Mouse (Mus musculus) heart, adult 18-20 months (tissue): Measurements from ENCODE around the gene Dnmt3l. TPM values are rescaled to one million over a fixed set of nuclear protein-coding genes. Genes with fewer than 3 reads are reported as not detected.
A peak's percentile ranks its signal among the peaks of the same experiment; 100 is the strongest.
"Not testable (repeated sequence)": the region's sequence is repeated elsewhere in the genome, so short reads cannot be mapped to it uniquely, and the experiment has no call there.

ENCODE experiments used
- DNase-seq, 2 experiments: peaks; one replicate each; pipeline ENCODE4 v3.0.0; 2021 to 2022; ENCODE audit warnings: mixed read lengths in 1 of 2
- long read RNA-seq, 2 experiments: library from polyadenylated mRNA; stranded (forward); transcript quantifications; one replicate each; pipeline ENCODE4 v2.0.0; 2021
- total RNA-seq, 2 experiments: library from RNA; stranded (reverse); gene quantifications; 2 replicates each; pipeline ENCODE4 v1.2.3; 2021

Dnmt3l gene
- total RNA-seq, result not detected
- long read RNA-seq, experiment 1, result 0 reads
- long read RNA-seq, experiment 2, result 0 reads

DNA sequence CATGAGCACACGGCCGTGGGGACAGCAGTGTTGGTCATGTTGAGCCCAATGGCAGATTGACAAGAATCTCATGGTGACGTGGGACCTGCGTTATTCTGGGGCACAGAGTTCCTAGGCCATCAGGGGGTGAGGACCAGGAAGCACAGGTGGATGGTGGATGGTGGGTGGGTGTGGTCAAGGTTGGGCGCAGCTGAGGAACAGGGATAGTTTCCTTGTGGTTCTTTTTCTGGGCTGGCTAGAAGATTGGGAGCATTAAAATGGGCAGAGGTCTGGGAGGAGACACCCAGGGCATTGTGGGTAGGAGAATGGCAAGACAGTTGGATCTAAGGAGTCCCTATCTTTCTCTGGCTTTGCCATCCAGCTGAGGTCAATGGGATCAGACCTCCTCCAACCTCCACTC is at the start of gene Dnmt3l:
Gene Dnmt3l (plus strand): TSS at position 301 of the 400 bp plus-strand sequence.
- no peak for DNase-seq

DNA sequence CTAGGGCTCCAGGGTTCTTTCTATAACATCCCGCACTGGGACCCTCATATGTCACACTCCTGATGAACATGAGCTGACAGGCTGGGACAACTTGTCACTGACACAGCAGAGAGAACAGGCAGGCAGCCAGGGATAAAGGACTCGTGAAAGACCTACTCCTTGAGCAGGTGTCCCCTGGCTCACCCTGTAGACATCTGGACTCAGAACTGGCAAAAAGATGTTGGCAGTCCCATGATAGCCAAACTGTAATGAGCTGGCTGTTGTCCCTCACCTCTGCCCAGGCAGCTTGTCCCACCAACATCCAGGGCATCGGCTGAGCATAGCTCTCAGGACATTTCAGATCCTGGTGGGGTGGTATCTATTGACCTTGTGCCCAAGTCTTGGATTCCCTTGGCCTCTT is 46.1 kb upstream of the Dnmt3l start:
- DNase-seq, result peak in 1 of 2 experiments; percentile 70

DNA sequence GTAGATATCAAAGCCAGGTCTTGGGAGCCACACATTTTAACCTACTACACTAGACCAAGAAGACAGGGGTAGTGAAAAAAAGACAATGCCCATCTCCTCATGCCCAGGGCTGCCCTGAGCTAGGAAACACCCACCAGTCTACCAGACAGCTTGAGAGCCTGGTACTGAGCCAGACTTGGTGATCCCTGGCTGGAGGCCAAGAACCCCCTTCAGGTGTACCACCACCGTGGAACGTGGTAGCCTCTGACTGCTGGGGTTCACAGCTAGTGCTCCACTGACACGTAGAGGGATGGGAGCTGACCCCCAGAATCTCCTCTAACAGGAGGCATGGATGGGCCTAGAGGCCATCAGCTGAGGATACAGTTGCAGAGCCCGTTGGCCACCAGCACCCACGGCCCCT is 41.5 kb upstream of the Dnmt3l start:
- DNase-seq, result no peak

DNA sequence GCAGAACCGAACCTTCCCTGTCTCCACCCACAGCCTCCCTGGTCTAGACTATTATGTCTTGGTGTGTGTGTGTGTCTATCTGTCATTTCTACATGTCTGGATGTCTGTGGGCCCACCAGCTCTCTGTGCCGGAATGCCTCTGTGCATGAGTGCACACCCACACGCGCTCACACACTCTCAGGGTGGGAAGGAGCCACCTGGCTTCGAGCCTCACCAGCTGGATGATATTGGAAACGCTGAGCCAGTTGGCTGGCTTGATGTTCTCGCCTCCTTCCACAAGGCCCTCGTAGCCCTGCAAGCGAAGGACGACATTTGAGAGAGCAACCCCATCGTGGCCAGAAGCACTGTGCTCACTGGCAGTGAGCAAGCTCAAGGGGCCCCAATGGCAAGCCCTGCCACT is 40.0 kb upstream of the Dnmt3l start:
- DNase-seq, result peak; percentile 57 to 69

DNA sequence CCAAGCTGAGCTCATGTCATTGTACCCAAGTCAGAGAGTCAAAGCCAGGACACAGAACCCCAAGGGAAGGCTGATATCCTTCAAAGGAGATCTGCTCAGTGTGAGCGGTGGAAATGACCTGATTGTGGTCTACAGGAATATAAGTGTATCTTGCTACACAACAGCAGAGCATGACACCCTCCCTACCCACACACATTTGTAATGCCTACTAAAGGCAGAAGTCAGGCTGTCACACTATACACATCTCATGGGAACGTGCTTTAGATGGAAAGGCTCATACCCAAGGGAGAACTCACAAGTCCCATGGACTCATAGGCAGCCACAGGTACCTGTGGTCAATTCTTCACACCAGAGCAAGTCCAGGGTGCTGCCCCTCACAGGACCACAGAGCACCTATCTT is 39.4 kb upstream of the Dnmt3l start:
- DNase-seq, result no peak

DNA sequence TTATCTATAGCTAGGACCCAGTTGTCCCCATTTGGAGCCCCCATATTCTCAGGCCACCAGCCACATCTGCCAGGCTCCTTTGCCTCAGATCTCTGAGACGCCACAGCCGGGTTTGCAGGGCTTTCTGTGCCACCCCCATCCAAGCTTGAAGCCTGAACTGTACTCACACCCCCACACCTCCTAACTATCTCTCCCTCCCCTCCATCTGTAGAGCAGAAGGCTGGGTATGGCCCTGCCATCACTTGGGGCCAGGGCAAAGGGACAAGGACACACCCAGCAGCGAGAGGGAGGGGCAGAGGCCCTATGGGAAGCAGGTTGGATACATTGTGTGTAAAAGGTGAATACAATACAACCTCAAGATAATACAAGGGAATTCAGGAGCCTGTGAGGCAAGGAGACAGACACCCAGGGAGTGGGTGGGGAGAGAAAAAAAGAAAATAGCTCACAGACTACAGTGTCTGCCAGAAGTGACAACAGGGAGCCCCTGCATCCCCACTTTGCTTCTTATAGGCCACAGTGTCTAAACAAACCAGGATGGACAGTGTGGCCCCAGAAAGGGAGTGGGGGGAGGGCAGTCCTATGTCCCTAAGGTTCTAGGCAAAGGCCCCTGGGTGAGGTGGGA is 37.2 kb upstream of the Dnmt3l start:
- DNase-seq, result no peak

DNA sequence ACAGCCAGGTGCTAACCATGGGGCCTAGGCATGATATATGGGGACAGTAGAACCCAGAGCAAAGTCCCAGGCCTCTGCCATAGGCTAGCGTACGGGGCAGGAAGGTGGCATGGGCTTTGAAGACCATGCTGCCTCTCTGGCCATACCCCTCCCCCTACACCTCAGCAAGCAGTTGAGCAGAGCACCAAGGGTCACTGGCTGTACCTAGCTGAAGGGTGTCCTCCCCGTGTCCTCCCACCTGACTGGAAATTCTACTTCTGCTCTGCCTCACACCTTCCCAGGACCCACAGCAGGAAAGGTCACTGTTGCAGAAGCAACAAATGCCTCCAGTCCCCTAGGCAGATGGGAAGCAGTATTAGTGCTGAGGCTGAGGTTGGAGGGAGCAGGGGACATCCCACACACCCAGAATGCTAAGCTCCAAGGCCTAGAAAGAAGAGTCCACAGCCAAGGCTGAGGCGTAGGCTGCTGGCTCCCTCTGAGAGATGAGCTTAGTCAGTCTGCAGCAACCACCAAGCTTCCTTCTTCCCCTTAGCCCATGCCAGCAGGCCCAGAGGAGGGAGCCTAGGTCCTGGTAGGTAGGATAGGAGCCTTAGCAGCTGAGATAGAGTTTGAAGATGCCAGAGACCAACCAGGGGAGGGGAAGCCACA is 35.8 kb upstream of the Dnmt3l start:
- DNase-seq, result no peak

DNA sequence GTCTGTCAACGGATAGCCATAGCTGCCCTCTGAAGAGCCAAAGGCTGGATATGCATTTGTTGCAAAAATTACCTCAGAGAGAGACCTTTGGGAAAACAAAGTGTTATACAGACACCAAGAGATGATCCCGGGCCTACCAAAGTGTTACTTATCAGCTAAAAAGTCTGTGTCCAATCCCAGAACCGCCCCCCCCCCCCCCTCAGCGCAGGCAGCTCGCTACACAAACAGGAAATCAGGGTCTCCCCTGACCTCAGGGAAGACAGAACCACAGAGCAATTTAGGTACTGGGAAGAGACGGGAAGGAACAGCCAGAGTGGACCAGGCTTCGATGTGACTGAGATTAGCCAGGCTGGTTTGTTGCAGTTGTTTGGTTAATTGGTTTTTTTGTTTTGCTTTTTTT is 34.5 kb upstream of the Dnmt3l start:
- no peak for DNase-seq

DNA sequence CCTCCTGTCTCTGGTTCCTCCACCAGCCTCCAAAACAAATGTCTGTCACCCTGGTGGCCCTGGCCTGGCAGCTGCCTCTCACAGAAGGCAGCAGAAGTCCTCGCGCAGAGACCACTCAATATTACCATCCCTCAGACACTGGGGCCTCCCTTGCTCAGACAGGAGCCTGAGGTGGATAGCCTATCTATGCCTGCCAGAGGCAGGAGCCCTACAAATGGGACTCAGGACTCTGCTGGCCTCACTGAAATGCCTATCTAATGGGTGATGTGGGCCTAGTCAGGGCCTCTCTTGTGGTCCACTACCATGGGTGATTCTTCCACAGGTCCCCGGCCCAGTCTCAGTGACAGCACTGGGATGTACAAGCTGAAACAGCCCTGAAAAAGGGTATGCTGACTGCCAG is 33.6 kb upstream of the Dnmt3l start:
- DNase-seq, result no peak

DNA sequence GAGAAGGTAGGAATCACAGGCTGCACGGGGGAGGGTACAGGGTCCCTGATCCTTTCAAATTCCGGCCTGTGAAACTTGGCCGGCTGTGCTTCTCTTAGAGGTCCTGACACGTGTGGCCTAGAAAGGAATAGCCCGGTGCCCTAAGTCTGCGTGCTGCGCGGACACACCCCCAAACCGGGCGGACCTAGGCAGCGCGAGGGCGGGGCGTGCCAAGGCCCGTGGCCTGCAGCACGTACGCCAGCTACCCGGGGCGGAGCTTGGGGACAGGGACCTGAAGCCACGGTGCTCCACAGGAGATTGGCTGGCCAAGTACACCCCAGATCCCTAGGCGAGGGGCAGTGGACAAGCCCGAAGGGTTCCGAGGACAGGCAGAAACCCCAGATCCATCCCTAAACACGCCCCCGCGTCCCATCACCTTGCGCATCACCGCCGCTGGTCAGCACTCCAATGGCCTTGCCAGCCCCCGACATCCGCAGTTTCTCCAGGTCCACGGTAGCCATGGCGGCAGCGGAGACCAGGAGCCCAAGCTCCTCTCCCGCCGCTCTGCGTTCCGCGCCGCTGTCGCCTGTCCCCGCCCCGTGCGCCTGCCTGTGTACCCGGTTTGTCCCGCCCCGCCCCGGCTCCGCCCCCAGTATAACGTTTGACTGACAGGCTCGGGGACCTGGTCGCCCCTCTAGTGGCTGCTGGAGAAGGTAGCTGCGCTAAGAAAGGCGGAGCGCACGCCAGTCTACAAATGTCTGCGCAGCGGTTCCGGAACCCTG is 32.4 kb upstream of the Dnmt3l start:
- DNase-seq, result peak; percentile 97 to 98

DNA sequence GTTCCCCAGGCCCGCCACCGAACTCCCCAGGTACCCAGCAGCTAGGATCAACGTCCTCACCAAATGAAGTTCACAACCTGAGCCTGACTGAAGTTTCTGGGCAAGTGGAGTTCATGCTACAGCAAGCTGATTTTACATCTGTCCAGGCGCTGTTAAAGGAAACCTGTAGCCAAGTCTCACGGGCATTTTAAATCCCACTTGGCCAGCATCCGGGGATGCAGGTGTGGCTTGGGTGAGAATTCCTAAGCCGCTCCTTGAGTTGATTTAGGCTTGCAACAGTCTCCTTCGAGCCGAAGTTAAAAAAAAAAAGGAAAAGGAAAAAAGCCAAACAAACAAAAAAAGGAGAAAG is 31.8 kb upstream of the Dnmt3l start, which contains the start of gene Pfkl:
Gene Pfkl (minus strand): TSS at position 139 of the 349 bp plus-strand sequence.
- DNase-seq, result no peak

DNA sequence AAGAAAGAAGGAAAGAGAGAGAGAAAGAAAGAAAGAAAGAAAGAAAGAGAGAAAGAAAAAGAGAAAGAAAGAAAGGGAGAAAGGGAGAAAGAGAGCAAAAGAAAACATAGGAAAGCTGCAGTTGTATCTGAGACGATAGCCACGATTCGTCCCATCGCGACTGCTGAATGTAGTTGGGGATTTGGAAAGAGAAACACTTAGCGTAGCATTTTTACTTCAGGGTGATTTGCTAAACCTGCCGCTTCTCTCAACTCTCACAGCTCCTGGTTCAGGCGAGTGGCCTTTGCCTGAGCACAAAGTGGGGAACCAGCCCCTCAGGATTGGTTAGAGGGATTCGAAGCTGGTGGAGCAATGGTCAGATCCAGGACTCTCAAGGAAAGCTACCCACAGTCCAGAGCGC is 31.4 kb upstream of the Dnmt3l start:
- no peak for DNase-seq

DNA sequence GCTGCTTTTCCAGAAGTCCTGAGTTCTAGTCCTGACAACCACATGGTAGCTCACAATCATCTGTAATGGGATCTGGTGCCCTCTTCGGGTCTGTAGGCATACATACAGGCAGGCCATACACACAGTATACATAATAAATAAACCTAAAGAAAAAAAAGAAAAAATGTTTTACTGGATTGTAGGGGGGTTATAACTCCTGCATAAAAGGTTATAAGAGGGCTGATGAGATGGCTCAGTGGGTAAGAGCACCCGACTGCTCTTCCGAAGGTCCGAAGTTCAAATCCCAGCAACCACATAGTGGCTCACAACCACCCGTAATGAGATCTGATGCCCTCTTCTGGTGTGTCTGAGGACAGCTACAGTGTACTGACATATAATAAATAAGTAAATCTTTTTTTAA is 30.6 kb upstream of the Dnmt3l start:
- not testable (repeated sequence) for DNase-seq

DNA sequence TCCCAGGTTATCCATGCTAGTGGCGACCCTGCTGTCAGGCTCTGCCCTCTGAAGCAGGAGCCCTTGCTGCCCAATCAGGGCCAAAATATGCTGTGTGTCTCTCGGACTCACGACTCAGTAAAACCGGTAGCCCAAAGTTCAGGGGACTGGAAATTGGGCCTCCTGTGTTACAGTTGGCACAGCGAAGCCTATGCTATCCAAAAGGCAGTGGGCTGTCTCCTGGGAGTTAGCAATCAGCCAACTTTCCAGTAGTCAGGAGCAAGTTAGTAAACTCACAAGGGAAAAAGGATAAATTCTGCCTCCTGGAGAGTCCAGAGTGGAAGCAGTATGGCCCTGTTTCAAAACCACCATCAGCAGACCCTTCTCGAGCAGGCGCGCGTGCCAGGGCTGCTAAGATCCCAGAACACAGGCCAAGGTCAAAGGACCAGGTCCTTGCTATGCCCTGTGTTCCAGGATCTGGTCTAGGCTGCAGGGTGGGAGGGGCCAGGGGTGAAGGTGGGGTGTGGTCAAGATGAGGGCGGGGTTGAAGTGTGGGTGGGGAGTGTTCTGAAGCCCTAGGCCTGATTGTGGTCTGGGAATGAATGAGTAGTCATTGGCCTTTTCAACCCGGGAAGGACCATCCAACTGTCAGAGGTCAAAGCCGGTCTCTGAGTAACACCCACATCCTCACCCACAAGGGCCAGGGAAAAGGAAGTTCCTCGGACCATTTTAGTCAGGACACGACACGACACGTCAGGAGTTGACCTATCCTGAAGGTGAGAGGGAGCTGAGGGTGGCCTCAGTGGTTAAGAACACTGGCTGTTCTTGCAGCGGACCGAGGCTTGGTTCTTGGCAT is 28.9 kb upstream of the Dnmt3l start:
- DNase-seq, result peak in 1 of 2 experiments; percentile 43

DNA sequence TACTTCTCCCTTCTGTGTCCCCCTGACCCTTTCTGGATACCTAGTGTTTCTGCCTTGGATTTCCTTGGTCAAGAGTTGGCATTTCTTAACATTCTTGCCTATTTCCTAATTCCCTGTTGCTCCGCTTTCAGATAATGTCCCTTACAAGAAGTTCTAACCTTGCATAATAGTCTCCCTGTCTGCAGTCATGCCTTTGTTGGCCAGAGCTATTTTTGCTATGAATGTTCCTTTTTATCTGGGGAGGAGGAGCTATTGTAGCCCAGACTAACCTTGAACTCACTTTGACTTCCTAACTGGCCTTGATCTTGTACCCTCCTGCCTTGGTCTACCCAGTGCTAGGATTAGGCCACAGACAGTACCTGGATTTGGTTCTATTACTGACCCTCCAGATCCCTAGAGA is 26.3 kb upstream of the Dnmt3l start:
- DNase-seq, result peak in 1 of 2 experiments; percentile 67

DNA sequence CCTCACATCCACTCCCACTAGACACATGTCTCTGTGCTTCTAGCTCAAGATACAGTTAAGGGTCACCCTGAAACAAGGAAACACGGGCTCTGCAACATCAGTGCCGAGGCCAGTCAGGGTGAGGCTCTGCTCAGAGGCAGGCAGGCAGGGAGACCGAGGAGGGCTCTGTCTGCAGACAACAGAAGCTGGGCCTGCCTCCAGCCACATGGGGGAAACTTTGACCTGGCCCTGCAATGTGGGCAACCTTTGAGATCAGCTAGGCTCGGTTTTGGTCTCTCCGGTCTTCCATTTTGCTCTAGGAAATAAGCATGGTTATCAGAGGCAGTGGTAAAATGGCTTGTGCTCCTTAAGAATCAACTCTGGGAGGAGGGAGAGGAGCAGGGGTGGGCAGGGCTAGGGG is 25.4 kb upstream of the Dnmt3l start:
- DNase-seq, result no peak

DNA sequence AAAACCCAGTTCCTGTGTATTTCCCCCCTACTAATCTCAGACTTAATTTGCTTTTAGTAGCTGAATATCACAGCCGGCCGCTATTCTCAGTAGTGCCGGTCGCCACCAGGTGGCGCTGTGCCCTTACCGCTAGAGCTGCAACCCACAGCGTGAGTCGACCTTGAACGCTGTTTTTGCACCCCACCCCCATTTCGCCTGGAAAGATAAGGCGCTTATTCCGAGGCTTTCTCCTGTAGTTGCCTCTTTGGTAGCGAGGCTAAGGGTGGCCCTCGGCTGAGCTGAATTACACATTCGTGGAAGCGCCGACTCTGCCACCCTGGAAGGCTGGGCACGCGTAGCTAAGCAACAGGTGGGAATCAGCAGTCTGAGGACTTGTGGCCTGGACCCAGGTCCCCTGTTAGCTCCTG is 22.9 kb upstream of the Dnmt3l start:
- DNase-seq, result peak; percentile 74 to 89

DNA sequence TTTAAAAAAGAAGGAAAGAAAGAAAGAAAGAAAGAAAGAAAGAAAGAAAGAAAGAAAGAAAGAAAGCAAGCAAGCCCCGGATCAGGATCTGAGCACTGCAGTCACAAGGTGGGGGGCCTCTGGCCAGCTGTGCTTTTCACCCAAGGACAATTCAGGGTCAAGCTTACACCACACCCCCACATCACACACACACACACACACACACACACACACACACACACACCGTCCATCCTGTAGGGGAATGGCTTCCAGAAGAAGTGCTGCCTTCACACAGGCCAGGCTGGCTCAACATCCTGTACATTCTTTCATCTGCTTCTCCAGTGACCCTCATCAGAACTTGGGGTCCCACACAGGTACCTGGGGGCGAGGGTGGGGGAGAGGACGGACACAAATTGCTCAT is 22.5 kb upstream of the Dnmt3l start:
- no peak for DNase-seq

DNA sequence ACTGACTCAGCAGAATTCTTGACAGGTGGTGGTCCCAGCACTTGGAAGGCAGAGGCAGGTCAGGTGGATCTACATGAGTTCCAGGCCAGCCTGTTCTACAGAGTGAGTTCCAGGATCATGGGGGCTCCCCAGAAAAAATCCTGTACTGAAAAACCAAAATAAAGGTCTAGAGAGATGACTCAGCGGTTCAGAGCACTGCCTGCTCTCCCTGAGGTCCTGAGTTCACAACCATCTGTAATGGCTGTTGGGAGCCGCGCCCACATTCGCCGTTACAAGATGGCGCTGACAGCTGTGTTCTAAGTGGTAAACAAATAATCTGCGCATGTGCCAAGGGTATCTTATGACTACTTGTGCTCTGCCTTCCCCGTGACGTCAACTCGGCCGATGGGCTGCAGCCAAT is 21.8 kb upstream of the Dnmt3l start:
- DNase-seq, result not testable (repeated sequence)

DNA sequence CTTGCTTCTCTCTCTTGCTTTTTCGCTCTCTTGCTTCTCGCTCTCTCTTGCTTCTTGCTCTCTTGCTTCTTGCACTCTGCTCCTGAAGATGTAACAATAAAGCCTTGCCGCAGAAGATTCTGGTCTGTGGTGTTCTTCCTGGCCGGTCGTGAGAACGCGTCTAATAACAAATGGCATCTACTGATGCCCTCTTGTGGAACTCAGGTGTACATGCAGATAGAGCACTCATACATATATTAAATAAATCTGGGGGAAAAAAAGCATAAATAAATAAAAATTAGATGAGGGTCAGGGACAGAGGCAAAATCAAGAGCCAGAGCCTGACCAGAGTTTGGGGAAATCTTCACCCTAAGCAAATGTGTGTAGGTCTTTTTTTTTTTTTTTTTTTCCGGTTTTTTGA is 16.3 kb upstream of the Dnmt3l start:
- DNase-seq, result not testable (repeated sequence)

DNA sequence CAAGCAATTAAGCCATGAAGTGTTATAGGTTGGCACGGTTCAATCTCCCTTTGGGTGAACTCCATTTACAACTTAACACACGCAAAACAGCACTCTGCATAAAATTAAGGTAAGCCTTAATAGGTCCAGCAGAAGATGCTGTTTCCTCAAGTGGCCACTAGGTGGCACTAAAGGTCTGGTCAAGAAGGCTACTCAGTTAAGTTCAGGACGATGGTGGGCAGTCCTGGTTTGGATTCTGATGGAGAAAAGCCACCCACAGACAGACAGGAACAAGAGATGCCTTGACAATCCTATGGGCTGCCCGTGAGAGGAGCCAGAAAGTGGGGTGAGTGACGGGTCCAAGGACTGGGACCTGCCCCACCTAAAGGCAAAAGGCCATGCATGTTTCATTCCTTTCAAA is 13.6 kb upstream of the Dnmt3l start:
- DNase-seq, result peak; percentile 70 to 84

DNA sequence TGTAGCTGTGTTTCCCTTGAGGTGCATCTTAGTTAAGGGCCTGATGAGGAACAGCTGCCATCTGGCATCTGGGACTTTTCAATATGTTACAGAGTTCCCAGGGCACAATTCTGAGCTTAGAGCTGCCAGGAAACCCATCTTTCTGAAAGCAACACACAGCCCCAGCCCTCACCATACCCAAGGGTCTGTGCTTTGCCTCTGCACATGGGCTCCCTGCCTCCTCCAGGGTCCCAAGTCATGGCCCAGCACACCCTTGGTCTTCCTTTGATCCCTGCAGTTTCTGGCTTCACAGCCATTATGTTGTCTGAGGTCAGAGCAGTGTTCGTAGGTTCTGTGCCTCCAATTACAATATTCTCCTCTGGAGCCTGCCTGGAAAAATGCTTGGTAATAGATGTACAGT is 12.7 kb upstream of the Dnmt3l start:
- DNase-seq, result no peak

DNA sequence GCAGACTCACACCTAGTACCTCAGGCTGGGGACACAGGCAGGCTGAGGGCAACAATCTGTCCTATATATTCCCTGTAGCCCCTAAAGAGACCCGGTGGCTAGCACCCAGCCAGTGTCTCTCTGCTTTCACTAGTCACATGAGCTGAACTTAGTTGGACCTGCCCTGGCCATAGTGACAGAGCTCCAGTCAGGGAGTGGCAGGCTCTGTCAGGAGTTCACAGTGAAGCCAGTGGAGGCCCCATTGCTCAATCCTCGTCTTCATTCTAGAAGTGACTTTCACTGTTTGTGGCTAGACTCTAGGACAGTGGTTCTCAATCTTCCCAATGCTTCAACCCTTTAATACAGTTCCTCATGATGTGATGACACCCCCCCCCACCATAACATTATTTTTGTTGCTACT is 9.8 kb upstream of the Dnmt3l start:
- DNase-seq, result no peak
